Mouse (Mus musculus): Measurements from ENCODE around the gene Pdia3. TPM values are rescaled to one million over a fixed set of nuclear protein-coding genes. Genes with fewer than 3 reads are reported as not detected.
A peak's percentile ranks its signal among the peaks of the same experiment; 100 is the strongest.

Pdia3 gene
- polyA plus RNA-seq, 1 experiment = 331 TPM

DNA sequence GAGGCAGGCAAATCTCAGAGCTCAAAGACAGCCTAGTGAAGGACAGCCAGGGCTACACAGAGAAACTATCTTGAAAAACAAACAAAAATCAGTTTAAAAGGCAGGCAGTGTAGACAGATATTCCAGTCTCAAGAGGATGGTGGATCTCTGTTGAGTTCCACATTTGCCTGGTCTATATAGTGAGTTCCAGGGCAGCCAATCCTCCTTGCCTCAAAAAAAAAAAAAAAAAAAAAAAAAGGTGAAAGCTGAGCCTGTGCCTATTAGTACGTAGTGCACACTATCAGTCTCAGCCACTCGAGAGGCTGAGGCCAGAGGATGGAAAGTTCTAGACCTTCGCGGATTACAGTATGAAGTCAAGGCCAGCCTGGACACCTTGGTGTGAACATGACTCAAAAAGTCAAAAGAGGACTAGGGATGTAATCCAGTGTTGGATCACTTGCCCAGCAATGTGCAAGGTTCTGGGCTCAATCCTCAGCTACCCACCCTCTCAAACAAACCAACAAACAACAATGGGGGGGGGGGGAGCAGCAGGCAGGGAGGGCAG is 660 bp upstream of the Pdia3 start:
- H3K4me3 ChIP-seq (ENCODE audit: insufficient read depth, low read depth, low read length) = peak overlapping the region; percentile 99
- no peak for TF ChIP-seq POLR2A (IDR thresholded peaks at IDR 0.05; ENCODE audit: insufficient read depth, low read depth, low read length)
- TF ChIP-seq CTCF (IDR thresholded peaks at IDR 0.05; ENCODE audit: insufficient read depth, low read depth, low read length) = no peak
- peak overlapping the region; percentile 76 for H3K27ac ChIP-seq (ENCODE audit: insufficient read depth, low read depth, low read length)
- 4% methylated on average over 4 of the region's 4 CpGs for WGBS
- 0 out of 2 replicates have a peak, but pooled peaks cover 2% of the 10 kb centered on the region for H3K4me1 ChIP-seq (ENCODE audit: control insufficient read depth, insufficient read depth, low read length)

DNA sequence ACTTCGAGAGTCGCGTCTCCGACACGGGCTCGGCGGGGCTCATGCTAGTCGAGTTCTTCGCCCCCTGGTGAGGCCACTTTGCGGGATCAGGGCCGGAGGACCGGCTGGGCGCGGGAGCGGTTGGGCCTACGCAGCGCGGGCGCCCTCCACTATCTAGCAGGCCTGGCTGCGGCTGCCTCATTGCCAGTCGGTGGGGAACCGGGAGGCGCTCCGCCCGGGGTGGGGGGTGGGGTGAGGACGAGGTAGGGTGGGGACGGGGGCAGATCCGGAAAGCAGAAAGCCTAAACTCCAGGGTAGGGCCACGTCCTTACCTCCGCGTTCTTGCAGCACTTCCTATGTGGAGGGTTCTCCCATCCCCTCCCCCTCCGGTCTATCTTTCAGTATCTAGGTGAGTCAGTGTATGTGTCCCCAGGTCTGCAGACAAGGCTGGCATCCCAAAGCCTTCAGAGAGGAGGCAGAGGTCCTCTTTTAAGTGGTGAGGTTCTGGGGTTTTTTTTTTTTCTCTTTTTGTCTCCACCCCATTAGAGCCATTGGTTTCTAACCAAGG is 637 bp downstream of the Pdia3 start:
- peak overlapping the region; percentile 93 for H3K27ac ChIP-seq (ENCODE audit: insufficient read depth, low read depth, low read length)
- 0 out of 2 replicates have a peak, but pooled peaks cover 2% of the 10 kb centered on the region for H3K4me1 ChIP-seq (ENCODE audit: control insufficient read depth, insufficient read depth, low read length)
- TF ChIP-seq CTCF (IDR thresholded peaks at IDR 0.05; ENCODE audit: insufficient read depth, low read depth, low read length) = no peak
- no peak; the same call in 1 of the 2 replicates for TF ChIP-seq POLR2A (IDR thresholded peaks at IDR 0.05; ENCODE audit: insufficient read depth, low read depth, low read length)
- under 1% methylated on average over 32 of the region's 32 CpGs for WGBS
- peak overlapping the region; percentile 99 for H3K4me3 ChIP-seq (ENCODE audit: insufficient read depth, low read depth, low read length)

DNA sequence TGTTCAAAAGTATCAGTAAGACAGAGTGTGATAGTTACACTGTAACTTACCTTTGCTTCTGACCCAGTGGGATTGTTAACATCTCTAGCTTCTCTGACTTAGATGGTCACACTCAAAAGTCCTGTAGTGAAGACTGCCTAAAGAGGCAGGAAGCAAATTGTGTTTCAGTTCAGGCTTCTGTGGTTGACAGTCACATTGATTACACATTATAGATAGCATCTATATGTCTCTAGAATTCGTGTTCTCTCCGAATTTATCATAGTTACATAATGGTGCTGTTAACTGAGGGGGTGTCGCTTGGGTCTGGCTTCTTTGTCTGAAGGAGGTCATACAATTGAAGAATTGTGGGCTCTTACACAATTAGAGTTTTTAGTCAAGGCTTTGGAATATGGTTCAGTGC is 1.5 kb downstream of the Pdia3 start:
- 18% methylated on average over 3 of the region's 3 CpGs for WGBS
- Histone ChIP-seq H3K4me3 (ENCODE audit: insufficient read depth, low read depth, low read length) (no peak overlapping the region), H3K4me1 (ENCODE audit: control insufficient read depth, insufficient read depth, low read length) (0 out of 2 replicates have a peak, but pooled peaks cover 2% of the 10 kb centered on the region), H3K27ac (ENCODE audit: insufficient read depth, low read depth, low read length) (no peak overlapping the region)
- TF ChIP-seq POLR2A (IDR thresholded peaks at IDR 0.05; ENCODE audit: insufficient read depth, low read depth, low read length) (no peak), CTCF (IDR thresholded peaks at IDR 0.05; ENCODE audit: insufficient read depth, low read depth, low read length) (no peak)

DNA sequence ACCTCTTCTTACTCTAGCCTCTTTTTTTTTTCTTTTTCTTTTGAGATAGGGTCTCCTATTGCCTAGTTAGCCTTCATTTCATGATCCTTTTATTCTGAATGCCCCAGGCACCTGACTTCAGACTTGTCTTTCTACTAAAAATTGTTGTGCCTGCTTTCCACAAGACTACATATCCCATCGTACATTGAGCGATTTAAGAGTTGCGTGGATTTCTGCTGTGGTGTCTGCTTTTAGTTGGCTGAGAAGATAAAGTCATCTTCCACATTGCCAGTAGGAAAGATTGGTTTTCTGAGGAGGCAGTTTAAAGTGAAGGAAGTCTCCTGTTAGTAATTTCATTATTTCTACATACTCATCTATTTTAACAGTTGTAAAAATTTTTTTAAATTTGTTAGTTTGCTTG is 2.0 kb downstream of the Pdia3 start:
- H3K27ac ChIP-seq (ENCODE audit: insufficient read depth, low read depth, low read length) = no peak overlapping the region
- no peak for TF ChIP-seq POLR2A (IDR thresholded peaks at IDR 0.05; ENCODE audit: insufficient read depth, low read depth, low read length)
- no peak for TF ChIP-seq CTCF (IDR thresholded peaks at IDR 0.05; ENCODE audit: insufficient read depth, low read depth, low read length)
- WGBS = 34% methylated on average over 3 of the region's 3 CpGs
- H3K4me1 ChIP-seq (ENCODE audit: control insufficient read depth, insufficient read depth, low read length) = 0 out of 2 replicates have a peak, but pooled peaks cover 2% of the 10 kb centered on the region
- H3K4me3 ChIP-seq (ENCODE audit: insufficient read depth, low read depth, low read length) = no peak overlapping the region

DNA sequence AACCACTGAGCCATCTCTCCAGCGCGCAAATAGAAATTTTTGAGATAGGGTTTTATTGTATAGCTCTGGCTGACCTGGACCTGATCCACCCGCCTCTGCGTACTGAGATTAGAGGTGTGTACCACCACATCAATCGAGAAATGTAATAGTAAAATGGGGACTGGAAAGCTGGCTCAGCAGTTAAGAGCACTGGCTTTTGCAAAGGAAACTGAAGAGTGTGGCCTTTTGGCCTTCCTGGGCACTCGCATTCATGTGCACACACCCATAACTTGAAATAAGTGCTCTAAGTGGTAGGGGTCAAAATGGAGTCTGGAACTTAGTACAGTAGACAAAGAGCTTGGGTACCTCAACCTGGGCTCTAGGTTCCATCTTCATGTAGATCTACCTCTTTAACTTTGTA is 2.8 kb downstream of the Pdia3 start:
- no peak overlapping the region for H3K27ac ChIP-seq (ENCODE audit: insufficient read depth, low read depth, low read length)
- 90% methylated on average over 6 of the region's 6 CpGs for WGBS
- H3K4me3 ChIP-seq (ENCODE audit: insufficient read depth, low read depth, low read length) = no peak overlapping the region
- H3K4me1 ChIP-seq (ENCODE audit: control insufficient read depth, insufficient read depth, low read length) = 0 out of 2 replicates have a peak, but pooled peaks cover 2% of the 10 kb centered on the region
- TF ChIP-seq CTCF (IDR thresholded peaks at IDR 0.05; ENCODE audit: insufficient read depth, low read depth, low read length) (no peak), POLR2A (IDR thresholded peaks at IDR 0.05; ENCODE audit: insufficient read depth, low read depth, low read length) (no peak)

DNA sequence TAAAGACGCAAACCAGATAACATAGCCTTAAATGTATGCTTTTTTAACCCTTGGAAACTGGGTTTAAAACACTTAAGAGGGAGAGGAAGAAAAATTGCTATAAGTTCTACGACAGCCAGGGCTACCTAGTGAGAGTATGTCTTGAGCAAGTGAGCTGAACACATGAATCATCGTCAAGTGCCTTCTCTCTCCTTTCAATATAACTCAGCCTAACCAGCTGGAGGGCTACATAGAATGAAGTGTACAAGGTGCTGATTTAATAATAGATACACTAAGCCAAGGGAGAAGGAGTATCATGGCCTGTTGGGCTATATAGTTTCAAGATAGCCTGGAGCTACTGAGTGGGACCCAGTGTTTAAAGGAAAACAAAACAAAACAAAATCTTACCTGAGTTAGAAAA is 4.9 kb downstream of the Pdia3 start:
- no peak overlapping the region for H3K27ac ChIP-seq (ENCODE audit: insufficient read depth, low read depth, low read length)
- 0 out of 2 replicates have a peak, but pooled peaks cover 2% of the 10 kb centered on the region for H3K4me1 ChIP-seq (ENCODE audit: control insufficient read depth, insufficient read depth, low read length)
- H3K4me3 ChIP-seq (ENCODE audit: insufficient read depth, low read depth, low read length) = no peak overlapping the region
- WGBS = 71% methylated on average over 3 of the region's 3 CpGs
- TF ChIP-seq POLR2A (IDR thresholded peaks at IDR 0.05; ENCODE audit: insufficient read depth, low read depth, low read length) = no peak
- no peak for TF ChIP-seq CTCF (IDR thresholded peaks at IDR 0.05; ENCODE audit: insufficient read depth, low read depth, low read length)

DNA sequence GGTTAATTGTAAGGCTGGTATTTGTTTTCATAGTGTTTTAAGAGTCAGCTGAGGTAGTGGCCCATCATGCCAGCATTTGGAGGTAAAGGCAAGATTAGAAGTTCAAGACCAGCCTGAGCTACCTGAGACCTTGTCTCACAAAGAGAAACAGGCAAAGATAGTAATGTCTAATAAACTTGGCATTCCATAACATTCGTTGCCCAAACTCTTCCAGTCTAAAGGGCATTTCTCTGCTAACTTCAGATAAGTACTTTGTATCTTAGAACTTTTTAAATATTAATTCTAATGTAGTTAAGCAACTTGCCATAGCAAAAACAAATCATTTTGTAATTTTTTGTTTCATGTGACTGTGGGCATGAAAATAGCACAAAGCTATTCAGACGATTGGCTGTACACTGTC is 9.6 kb downstream of the Pdia3 start:
- H3K4me3 ChIP-seq (ENCODE audit: insufficient read depth, low read depth, low read length) = no peak overlapping the region
- H3K27ac ChIP-seq (ENCODE audit: insufficient read depth, low read depth, low read length) = no peak overlapping the region
- no peaks in the 10 kb centered on the region for H3K4me1 ChIP-seq (ENCODE audit: control insufficient read depth, insufficient read depth, low read length)
- TF ChIP-seq POLR2A (IDR thresholded peaks at IDR 0.05; ENCODE audit: insufficient read depth, low read depth, low read length) (no peak), CTCF (IDR thresholded peaks at IDR 0.05; ENCODE audit: insufficient read depth, low read depth, low read length) (no peak)
- WGBS = 86% methylated on average over 2 of the region's 2 CpGs

DNA sequence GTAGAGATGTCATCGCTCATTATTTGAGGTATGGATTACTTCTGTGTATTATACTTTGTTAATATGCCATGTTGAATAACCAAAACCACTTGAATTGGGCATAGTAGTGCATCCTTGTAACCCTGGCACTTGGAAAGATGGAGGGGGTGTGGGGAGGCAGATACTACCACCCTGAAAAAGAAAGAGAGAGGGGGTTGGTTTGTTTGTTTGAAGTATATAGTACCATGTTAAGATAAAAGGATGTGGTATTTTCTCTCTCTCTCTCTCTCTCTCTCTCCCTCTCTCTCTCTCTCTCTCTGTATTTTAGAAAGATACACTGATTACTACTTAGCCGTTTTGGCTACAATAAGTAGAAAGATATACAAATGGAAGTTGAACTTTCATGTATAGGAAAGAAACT is 12.3 kb downstream of the Pdia3 start:
- 75% methylated on average over 2 of the region's 2 CpGs for WGBS
- no peak overlapping the region for H3K27ac ChIP-seq (ENCODE audit: insufficient read depth, low read depth, low read length)
- TF ChIP-seq POLR2A (IDR thresholded peaks at IDR 0.05; ENCODE audit: insufficient read depth, low read depth, low read length) (no peak), CTCF (IDR thresholded peaks at IDR 0.05; ENCODE audit: insufficient read depth, low read depth, low read length) (no peak)
- no peak overlapping the region for H3K4me3 ChIP-seq (ENCODE audit: insufficient read depth, low read depth, low read length)
- H3K4me1 ChIP-seq (ENCODE audit: control insufficient read depth, insufficient read depth, low read length) = no peaks in the 10 kb centered on the region

DNA sequence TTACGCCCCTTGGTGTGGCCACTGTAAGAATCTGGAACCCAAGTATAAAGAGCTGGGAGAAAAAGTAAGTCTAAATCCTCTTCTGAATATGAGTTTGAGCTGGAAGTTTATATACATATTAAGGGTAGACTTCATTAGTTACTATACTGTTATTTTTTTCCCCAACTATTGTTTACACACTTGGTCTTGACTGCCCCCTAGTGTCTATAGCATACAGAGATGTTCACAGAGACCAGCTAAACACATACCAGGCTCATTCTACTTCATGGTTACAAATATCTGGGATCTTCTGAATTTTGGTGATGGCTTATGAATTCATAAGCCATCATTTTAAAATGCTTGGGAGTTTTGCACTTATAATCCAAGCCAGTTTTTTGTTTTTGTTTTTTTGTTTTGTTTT is 21.3 kb downstream of the Pdia3 start:
- Histone ChIP-seq H3K4me1 (ENCODE audit: control insufficient read depth, insufficient read depth, low read length) (no peaks in the 10 kb centered on the region), H3K4me3 (ENCODE audit: insufficient read depth, low read depth, low read length) (no peak overlapping the region), H3K27ac (ENCODE audit: insufficient read depth, low read depth, low read length) (no peak overlapping the region)
- 100% methylated on average over 1 of the region's 1 CpGs for WGBS
- TF ChIP-seq POLR2A (IDR thresholded peaks at IDR 0.05; ENCODE audit: insufficient read depth, low read depth, low read length) (no peak), CTCF (IDR thresholded peaks at IDR 0.05; ENCODE audit: insufficient read depth, low read depth, low read length) (no peak)
